Comparison of ENCODE assay signal across 24 mouse cellular contexts in genomic region chr3:53304123-53304900, GRCm38 (mm10).
DNase-seq lines count a peak whose midpoint lies in the region; ATAC-seq and TF ChIP-seq lines count a peak whose summit lies in the region.
"Had no signal": no experiment of that assay in that cellular context is flagged by ENCODE, and none has a peak within 500 bp of the region (broad histone marks: within the 10 kb centered on the region; RNA-seq: fewer than 3 reads in every experiment).

No protein-coding gene starts in this region.

- no peak overlapping the region for H3K9ac ChIP-seq in stomach, postnatal 0 days (ENCODE audit: low read length)
- H3K9ac ChIP-seq: embryonic facial prominence, embryonic 12.5 days; forebrain, embryonic 12.5 days had no signal

- ATAC-seq in stomach, postnatal 0 days (ENCODE audit: low FRiP score, low TSS enrichment) = no peak
- ATAC-seq: CD4-positive, CD25-positive, alpha-beta regulatory T cell, adult 4 months; forebrain, embryonic 14.5 days; forebrain, embryonic 16.5 days had no signal

- no peak for TF ChIP-seq EP300 in stomach, postnatal 0 days (optimal IDR thresholded peaks at IDR 0.05)

- H3K4me1 ChIP-seq in stomach, postnatal 0 days (replicated peaks; ENCODE audit: control insufficient read depth, insufficient read depth) = no peaks in the 10 kb centered on the region
- H3K4me1 ChIP-seq: embryonic facial prominence, embryonic 10.5 days; embryonic facial prominence, embryonic 12.5 days; forebrain, embryonic 10.5 days; forebrain, embryonic 12.5 days had no signal

- TF ChIP-seq CTCF in stomach, postnatal 0 days (IDR thresholded peaks at IDR 0.05; ENCODE audit: low read depth) = no peak

- H3K4me2 ChIP-seq in stomach, postnatal 0 days (replicated peaks; ENCODE audit: low read depth) = no peak overlapping the region
- H3K4me2 ChIP-seq: embryonic facial prominence, embryonic 12.5 days; forebrain, embryonic 12.5 days had no signal

- no peaks in the 10 kb centered on the region for H3K27me3 ChIP-seq in stomach, postnatal 0 days (ENCODE audit: control insufficient read depth, insufficient read depth, low read length)
- H3K27me3 ChIP-seq: CH12.LX; embryonic facial prominence, embryonic 12.5 days; forebrain, embryonic 12.5 days had no signal

- 81% methylated on average over 4 of the region's 4 CpGs for WGBS in large intestine, adult 2 months
- 78% methylated on average over 4 of the region's 4 CpGs for WGBS in stomach, postnatal 0 days

- no peak overlapping the region for H3K27ac ChIP-seq in stomach, postnatal 0 days (replicated peaks)
- H3K27ac ChIP-seq: embryonic facial prominence, embryonic 10.5 days; embryonic facial prominence, embryonic 12.5 days; forebrain, embryonic 10.5 days; forebrain, embryonic 12.5 days had no signal

- H3K36me3 ChIP-seq in stomach, postnatal 0 days (ENCODE audit: control insufficient read depth, insufficient read depth, low read length) = no peaks in the 10 kb centered on the region
- H3K36me3 ChIP-seq: embryonic facial prominence, embryonic 10.5 days; embryonic facial prominence, embryonic 12.5 days; forebrain, embryonic 10.5 days; forebrain, embryonic 12.5 days; G1E had no signal

- H3K4me3 ChIP-seq in stomach, postnatal 0 days (ENCODE audit: low read depth, low read length) = no peak overlapping the region
- H3K4me3 ChIP-seq: embryonic facial prominence, embryonic 10.5 days; embryonic facial prominence, embryonic 12.5 days; forebrain, embryonic 10.5 days; forebrain, embryonic 12.5 days had no signal

- peak; percentile 18 for DNase-seq in heart, adult 11 months
- no peak for DNase-seq in heart, postnatal 4 days
- DNase-seq in NIH3T3 (ENCODE audit: low read depth) = peak; percentile 80
- DNase-seq in large intestine, adult 2 months (ENCODE audit: low read depth, low spot score) = peak; percentile 28
- DNase-seq in kidney, postnatal 4 days = no peak
- DNase-seq in right cerebral cortex, adult 2 months (ENCODE audit: low spot score in 2 of 2) = no peak
- no peak for DNase-seq in stomach, postnatal 0 days (ENCODE audit: low spot score)
- DNase-seq: adrenal gland, adult 8-10 months; adrenal gland, postnatal 14 days; adrenal gland, postnatal 36 days; cerebellum, adult 11-12 months; cerebellum, adult 2 months; cerebellum, adult 9-10 months; cerebellum, postnatal 10 days; cerebellum, postnatal 25 days had no signal

- no peaks in the 10 kb centered on the region for H3K9me3 ChIP-seq in stomach, postnatal 0 days (ENCODE audit: control insufficient read depth, low read length)
- H3K9me3 ChIP-seq: embryonic facial prominence, embryonic 12.5 days had no signal

Comparison
In these comparisons a context has a peak if more than half of its experiments do, and no peak if none do; other contexts are left out.
1. DNase-seq: peak in heart, adult 11 months (single experiment), NIH3T3 (single experiment) and large intestine, adult 2 months (single experiment); none in heart, postnatal 4 days (single experiment), kidney, postnatal 4 days (0 of 2), right cerebral cortex, adult 2 months (0 of 2) and stomach, postnatal 0 days (single experiment).